Comparison of ENCODE assay signal across 30 mouse cellular contexts in the genomic region with DNA sequence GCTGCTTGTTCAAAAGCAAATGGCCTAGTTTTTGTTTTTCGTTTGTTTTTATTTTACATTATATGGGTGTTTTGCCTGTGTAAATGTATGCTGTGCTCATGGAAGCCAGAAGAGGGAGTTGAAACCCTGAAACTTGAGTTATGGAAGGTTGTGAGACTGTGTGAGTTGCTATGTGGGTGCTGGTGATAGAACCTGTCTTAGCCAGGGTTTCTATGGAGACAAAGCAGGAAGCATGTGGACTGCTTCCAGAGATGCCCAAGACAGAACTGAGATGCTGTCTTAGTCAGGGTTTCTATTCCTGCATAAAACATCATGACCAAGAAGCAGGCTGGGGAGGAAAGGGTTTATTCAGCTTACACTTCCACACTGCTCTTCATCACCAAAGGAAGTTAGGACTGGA.
A peak's percentile ranks its signal among the peaks of the same experiment; 100 is the strongest.
DNase-seq lines count a peak whose midpoint lies in the region; ATAC-seq and TF ChIP-seq lines count a peak whose summit lies in the region.
"Had no signal": no experiment of that assay in that cellular context is flagged by ENCODE, and none has a peak within 500 bp of the region (broad histone marks: within the 10 kb centered on the region; RNA-seq: fewer than 3 reads in every experiment).

No protein-coding gene starts in this region.

- TF ChIP-seq CTCF in forebrain, postnatal 0 days (IDR thresholded peaks at IDR 0.05; ENCODE audit: low read depth): peak; percentile 34; the same call in 1 of the 2 replicates
- TF ChIP-seq CTCF in layer of hippocampus, adult 2 months (conservative IDR thresholded peaks at IDR 0.05): peak; percentile 47

- no peak for DNase-seq in forebrain, postnatal 0 days
- DNase-seq in forebrain, embryonic 11.5 days (ENCODE audit: low spot score): no peak
- no peak for DNase-seq in layer of hippocampus, adult 2 months (ENCODE audit: low spot score in 2 of 2)
- DNase-seq in layer of hippocampus, postnatal 25 days (ENCODE audit: extremely low spot score in 1 of 2, low spot score in 1 of 2): no peak
- DNase-seq in left cerebral cortex, postnatal 25 days (ENCODE audit: low spot score in 2 of 2): peak; percentile 20 to 83
- no peak for DNase-seq in left cerebral cortex, postnatal 36 days (ENCODE audit: low spot score in 2 of 2)
- DNase-seq in right cerebral cortex, postnatal 10 days (ENCODE audit: low spot score in 2 of 2): peak; percentile 33 to 72
- DNase-seq in right cerebral cortex, postnatal 4 days: no peak
- DNase-seq: adrenal gland, postnatal 10 days; adrenal gland, postnatal 36 days; cerebellum, adult 11 months; cerebellum, adult 2 months; cerebellum, adult 9-11 months; cerebellum, postnatal 25 days; gastrocnemius, adult 2 months; gastrocnemius, postnatal 14 days; heart, adult 11 months; heart, postnatal 10 days; heart, postnatal 36 days had no signal

- no peak overlapping the region for H3K4me3 ChIP-seq in forebrain, postnatal 0 days (ENCODE audit: low read depth, low read length)
- no peak overlapping the region for H3K4me3 ChIP-seq in forebrain, embryonic 11.5 days (ENCODE audit: low read depth, low read length)
- H3K4me3 ChIP-seq in layer of hippocampus, adult 2 months: no peak overlapping the region
- H3K4me3 ChIP-seq: embryonic facial prominence, embryonic 12.5 days; embryonic facial prominence, embryonic 15.5 days; forebrain, embryonic 12.5 days; forebrain, embryonic 15.5 days; gastrocnemius, adult 2 months; heart, embryonic 12.5 days; heart, embryonic 15.5 days; hindbrain, embryonic 10.5 days; hindbrain, embryonic 13.5 days had no signal

- H3K9me3 ChIP-seq in forebrain, postnatal 0 days (ENCODE audit: low read length): no peaks in the 10 kb centered on the region
- no peaks in the 10 kb centered on the region for H3K9me3 ChIP-seq in forebrain, embryonic 11.5 days (ENCODE audit: control insufficient read depth, low read length)
- H3K9me3 ChIP-seq: embryonic facial prominence, embryonic 12.5 days; embryonic facial prominence, embryonic 15.5 days; forebrain, embryonic 12.5 days; forebrain, embryonic 15.5 days; heart, embryonic 12.5 days; heart, embryonic 15.5 days; hindbrain, embryonic 10.5 days; hindbrain, embryonic 13.5 days had no signal

- H3K4me2 ChIP-seq in forebrain, postnatal 0 days (ENCODE audit: low read depth): no peak overlapping the region
- H3K4me2 ChIP-seq in forebrain, embryonic 11.5 days (ENCODE audit: low read depth, low read length, severe bottlenecking): no peak overlapping the region
- H3K4me2 ChIP-seq: embryonic facial prominence, embryonic 12.5 days; embryonic facial prominence, embryonic 15.5 days; forebrain, embryonic 12.5 days; forebrain, embryonic 15.5 days; heart, embryonic 12.5 days; heart, embryonic 15.5 days; hindbrain, embryonic 13.5 days had no signal

- H3K4me1 ChIP-seq in forebrain, postnatal 0 days (ENCODE audit: insufficient read depth): no peaks in the 10 kb centered on the region
- no peaks in the 10 kb centered on the region for H3K4me1 ChIP-seq in forebrain, embryonic 11.5 days (replicated peaks; ENCODE audit: control insufficient read depth, insufficient read depth, low read length)
- H3K4me1 ChIP-seq: embryonic facial prominence, embryonic 12.5 days; embryonic facial prominence, embryonic 15.5 days; forebrain, embryonic 12.5 days; forebrain, embryonic 15.5 days; heart, embryonic 12.5 days; heart, embryonic 15.5 days; hindbrain, embryonic 10.5 days; hindbrain, embryonic 13.5 days had no signal

- H3K27me3 ChIP-seq in forebrain, postnatal 0 days (ENCODE audit: insufficient read depth, low read length): no peaks in the 10 kb centered on the region
- H3K27me3 ChIP-seq in forebrain, embryonic 11.5 days (ENCODE audit: control insufficient read depth, insufficient read depth, low read length): no peaks in the 10 kb centered on the region
- H3K27me3 ChIP-seq: embryonic facial prominence, embryonic 12.5 days; embryonic facial prominence, embryonic 15.5 days; forebrain, embryonic 15.5 days; heart, embryonic 12.5 days; heart, embryonic 15.5 days; hindbrain, embryonic 13.5 days had no signal

- H3K9ac ChIP-seq in forebrain, postnatal 0 days: no peak overlapping the region
- H3K9ac ChIP-seq in forebrain, embryonic 11.5 days (ENCODE audit: low read length): no peak overlapping the region
- H3K9ac ChIP-seq: embryonic facial prominence, embryonic 12.5 days; embryonic facial prominence, embryonic 15.5 days; forebrain, embryonic 12.5 days; forebrain, embryonic 15.5 days; heart, embryonic 12.5 days; heart, embryonic 15.5 days; hindbrain, embryonic 13.5 days had no signal

- 96% methylated on average over 1 of the region's 1 CpGs for WGBS in forebrain, postnatal 0 days
- 85% methylated on average over 1 of the region's 1 CpGs for WGBS in forebrain, embryonic 11.5 days

- ATAC-seq in forebrain, postnatal 0 days: no peak
- no peak for ATAC-seq in forebrain, embryonic 11.5 days (replicated peaks; ENCODE audit: low FRiP score)
- ATAC-seq: forebrain, embryonic 15.5 days; hindbrain, embryonic 16.5 days; Patski had no signal

- H3K36me3 ChIP-seq in forebrain, postnatal 0 days (ENCODE audit: insufficient read depth): no peaks in the 10 kb centered on the region
- no peaks in the 10 kb centered on the region for H3K36me3 ChIP-seq in forebrain, embryonic 11.5 days (ENCODE audit: control insufficient read depth, insufficient read depth, low read length)
- H3K36me3 ChIP-seq: embryonic facial prominence, embryonic 12.5 days; embryonic facial prominence, embryonic 15.5 days; forebrain, embryonic 12.5 days; forebrain, embryonic 15.5 days; G1E; heart, embryonic 12.5 days; heart, embryonic 15.5 days; hindbrain, embryonic 10.5 days; hindbrain, embryonic 13.5 days had no signal

- intact Hi-C loops in left cerebral cortex, postnatal 25 days (cut with DNase I): no loop called here
- intact Hi-C loops in left cerebral cortex, postnatal 36 days (cut with DNase I): no loop called here

- no peak overlapping the region for H3K27ac ChIP-seq in forebrain, postnatal 0 days (ENCODE audit: low read depth, low read length)
- H3K27ac ChIP-seq in forebrain, embryonic 11.5 days (ENCODE audit: low read depth, low read length): no peak overlapping the region
- no peak overlapping the region for H3K27ac ChIP-seq in layer of hippocampus, adult 2 months
- H3K27ac ChIP-seq: embryonic facial prominence, embryonic 12.5 days; embryonic facial prominence, embryonic 15.5 days; forebrain, embryonic 12.5 days; forebrain, embryonic 15.5 days; gastrocnemius, adult 2 months; heart, embryonic 15.5 days; hindbrain, embryonic 10.5 days; hindbrain, embryonic 13.5 days had no signal

Comparison
In these comparisons a context has a peak if more than half of its experiments do, and no peak if none do; other contexts are left out.
1. DNase-seq: peak in left cerebral cortex, postnatal 25 days (2 of 2) and right cerebral cortex, postnatal 10 days (2 of 2); none in forebrain, postnatal 0 days (single experiment), forebrain, embryonic 11.5 days (single experiment), layer of hippocampus, adult 2 months (0 of 2), layer of hippocampus, postnatal 25 days (0 of 2), left cerebral cortex, postnatal 36 days (0 of 2) and right cerebral cortex, postnatal 4 days (single experiment).